Mouse (Mus musculus): ENCODE data around the gene 1810062G17Rik. TPM values are rescaled to one million over a fixed set of nuclear protein-coding genes. Genes with fewer than 3 reads are reported as not detected.

The 1810062G17Rik gene
- polyA plus RNA-seq, 1 experiment: 0.41 TPM

GRCm38 (mm10) chr3:36446918-36447317 is 28.8 kb upstream of the 1810062G17Rik start:
- Histone ChIP-seq H3K27me3 (ENCODE audit: control insufficient read depth, insufficient read depth, low read length) (no peaks in the 10 kb centered on the region), H3K27ac (ENCODE audit: insufficient read depth, low read depth, low read length) (no peak overlapping the region), H3K36me3 (ENCODE audit: control insufficient read depth, insufficient read depth, low read length) (peaks cover 5% of the 10 kb centered on the region; the same call in 1 of the 2 replicates), H3K4me1 (ENCODE audit: control insufficient read depth, insufficient read depth, insufficient read length, low read length) (peaks cover 9% of the 10 kb centered on the region; the same call in 1 of the 2 replicates), H3K4me3 (ENCODE audit: low read depth, low read length) (no peak overlapping the region)
- TF ChIP-seq CTCF (IDR thresholded peaks at IDR 0.05; ENCODE audit: extremely low read depth, insufficient read length, insufficient replicate concordance, low read depth, low read length) (no peak), POLR2A (IDR thresholded peaks at IDR 0.05; ENCODE audit: low read depth, low read length) (no peak)
- 11% methylated on average over 6 of the region's 6 CpGs for WGBS

- Histone ChIP-seq H3K4me1 (ENCODE audit: control insufficient read depth, insufficient read depth, insufficient read length, low read length) (peaks cover 9% of the 10 kb centered on the region; the same call in 1 of the 2 replicates), H3K27ac (ENCODE audit: insufficient read depth, low read depth, low read length) (no peak overlapping the region), H3K27me3 (ENCODE audit: control insufficient read depth, insufficient read depth, low read length) (no peaks in the 10 kb centered on the region), H3K36me3 (ENCODE audit: control insufficient read depth, insufficient read depth, low read length) (peaks cover 5% of the 10 kb centered on the region; the same call in 1 of the 2 replicates), H3K4me3 (ENCODE audit: low read depth, low read length) (no peak overlapping the region)
- TF ChIP-seq POLR2A (IDR thresholded peaks at IDR 0.05; ENCODE audit: low read depth, low read length) (no peak), CTCF (IDR thresholded peaks at IDR 0.05; ENCODE audit: extremely low read depth, insufficient read length, insufficient replicate concordance, low read depth, low read length) (no peak)
- 48% methylated on average over 20 of the region's 20 CpGs for WGBS
Measured at GRCm38 (mm10) chr3:36449292-36450165, 26.2 kb upstream of the 1810062G17Rik start.

DNA sequence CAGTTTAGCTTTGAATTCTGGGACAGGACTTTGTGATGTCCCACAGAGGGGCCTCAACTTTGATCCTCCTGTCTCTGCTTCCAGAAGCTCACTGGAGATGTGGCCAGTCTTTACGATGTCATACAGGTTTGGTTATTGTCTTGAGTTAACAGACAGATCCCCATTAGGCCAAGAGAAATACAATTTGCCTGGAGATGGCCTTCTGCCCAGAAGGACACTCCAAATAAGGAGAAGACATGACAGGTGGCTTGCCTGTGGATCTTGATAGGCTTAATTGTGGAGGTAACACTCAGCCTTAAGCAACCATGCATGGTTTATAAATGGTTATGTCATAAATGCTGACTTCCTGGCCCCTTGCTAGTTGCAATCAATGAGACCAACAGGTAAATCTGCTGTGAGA is 23.2 kb upstream of the 1810062G17Rik start:
- Histone ChIP-seq H3K27ac (ENCODE audit: insufficient read depth, low read depth, low read length) (no peak overlapping the region), H3K27me3 (ENCODE audit: control insufficient read depth, insufficient read depth, low read length) (no peaks in the 10 kb centered on the region), H3K4me1 (ENCODE audit: control insufficient read depth, insufficient read depth, insufficient read length, low read length) (peaks cover 5% of the 10 kb centered on the region; the same call in 1 of the 2 replicates), H3K4me3 (ENCODE audit: low read depth, low read length) (no peak overlapping the region), H3K36me3 (ENCODE audit: control insufficient read depth, insufficient read depth, low read length) (peaks cover 5% of the 10 kb centered on the region; the same call in 1 of the 2 replicates)
- TF ChIP-seq CTCF (IDR thresholded peaks at IDR 0.05; ENCODE audit: extremely low read depth, insufficient read length, insufficient replicate concordance, low read depth, low read length) (no peak), POLR2A (IDR thresholded peaks at IDR 0.05; ENCODE audit: low read depth, low read length) (no peak)
- 79% methylated on average over 1 of the region's 1 CpGs for WGBS

GRCm38 (mm10) chr3:36455124-36455523 is 20.6 kb upstream of the 1810062G17Rik start:
- Histone ChIP-seq H3K4me1 (ENCODE audit: control insufficient read depth, insufficient read depth, insufficient read length, low read length) (no peaks in the 10 kb centered on the region), H3K4me3 (ENCODE audit: low read depth, low read length) (no peak overlapping the region), H3K36me3 (ENCODE audit: control insufficient read depth, insufficient read depth, low read length) (0 out of 2 replicates have a peak, but pooled peaks cover 2% of the 10 kb centered on the region), H3K27me3 (ENCODE audit: control insufficient read depth, insufficient read depth, low read length) (no peaks in the 10 kb centered on the region), H3K27ac (ENCODE audit: insufficient read depth, low read depth, low read length) (no peak overlapping the region)
- TF ChIP-seq CTCF (IDR thresholded peaks at IDR 0.05; ENCODE audit: extremely low read depth, insufficient read length, insufficient replicate concordance, low read depth, low read length) (no peak), POLR2A (IDR thresholded peaks at IDR 0.05; ENCODE audit: low read depth, low read length) (no peak)
- WGBS: 91% methylated on average over 8 of the region's 8 CpGs

DNA sequence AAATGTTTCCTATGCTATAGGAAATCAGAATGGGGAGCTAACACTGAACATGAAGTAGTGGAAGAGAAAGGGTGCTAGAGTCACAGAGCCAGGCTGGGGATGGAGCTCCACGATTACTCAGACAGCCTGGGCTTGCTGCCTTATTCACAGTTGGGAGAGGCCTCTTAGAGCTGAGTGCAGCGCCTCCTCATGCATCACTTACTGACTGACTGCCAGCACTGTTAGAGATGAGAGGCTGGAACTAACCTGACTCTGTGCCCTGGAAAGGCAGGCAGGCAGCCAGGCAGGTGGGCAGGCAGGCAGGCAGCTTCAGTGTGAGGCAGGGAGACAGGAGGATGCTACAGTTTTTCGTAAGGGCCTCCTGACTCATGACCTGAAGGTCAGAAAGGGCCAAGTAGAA is 20.2 kb upstream of the 1810062G17Rik start:
- Histone ChIP-seq H3K4me1 (ENCODE audit: control insufficient read depth, insufficient read depth, insufficient read length, low read length) (no peaks in the 10 kb centered on the region), H3K27ac (ENCODE audit: insufficient read depth, low read depth, low read length) (no peak overlapping the region), H3K4me3 (ENCODE audit: low read depth, low read length) (no peak overlapping the region), H3K36me3 (ENCODE audit: control insufficient read depth, insufficient read depth, low read length) (0 out of 2 replicates have a peak, but pooled peaks cover 2% of the 10 kb centered on the region), H3K27me3 (ENCODE audit: control insufficient read depth, insufficient read depth, low read length) (no peaks in the 10 kb centered on the region)
- 71% methylated on average over 3 of the region's 3 CpGs for WGBS
- TF ChIP-seq CTCF (IDR thresholded peaks at IDR 0.05; ENCODE audit: extremely low read depth, insufficient read length, insufficient replicate concordance, low read depth, low read length): no peak

DNA sequence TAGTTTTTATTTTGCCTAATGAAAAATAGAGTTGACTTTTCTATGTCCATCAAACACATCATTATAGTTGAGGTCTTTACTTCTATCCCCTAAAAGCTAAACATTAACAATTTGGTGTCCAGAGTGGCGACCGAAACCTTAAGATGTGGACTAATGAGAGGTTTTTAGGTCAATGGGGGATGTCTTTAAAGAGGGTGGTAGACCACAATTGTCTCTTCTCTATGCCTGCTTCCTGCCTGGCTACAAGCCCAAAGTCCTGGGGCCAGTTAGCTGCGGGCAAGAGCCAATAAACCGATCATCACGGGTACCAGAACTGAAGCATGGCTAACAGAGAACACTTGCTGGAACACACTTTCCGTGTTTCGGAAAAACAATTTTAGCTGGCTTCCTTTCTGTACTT is 15.0 kb upstream of the 1810062G17Rik start:
- Histone ChIP-seq H3K27me3 (ENCODE audit: control insufficient read depth, insufficient read depth, low read length) (no peaks in the 10 kb centered on the region), H3K4me1 (ENCODE audit: control insufficient read depth, insufficient read depth, insufficient read length, low read length) (no peaks in the 10 kb centered on the region), H3K4me3 (ENCODE audit: low read depth, low read length) (no peak overlapping the region), H3K36me3 (ENCODE audit: control insufficient read depth, insufficient read depth, low read length) (0 out of 2 replicates have a peak, but pooled peaks cover 5% of the 10 kb centered on the region), H3K27ac (ENCODE audit: insufficient read depth, low read depth, low read length) (no peak overlapping the region)
- WGBS: 53% methylated on average over 7 of the region's 7 CpGs
- TF ChIP-seq CTCF (IDR thresholded peaks at IDR 0.05; ENCODE audit: extremely low read depth, insufficient read length, insufficient replicate concordance, low read depth, low read length) (no peak), POLR2A (IDR thresholded peaks at IDR 0.05; ENCODE audit: low read depth, low read length) (no peak)

DNA sequence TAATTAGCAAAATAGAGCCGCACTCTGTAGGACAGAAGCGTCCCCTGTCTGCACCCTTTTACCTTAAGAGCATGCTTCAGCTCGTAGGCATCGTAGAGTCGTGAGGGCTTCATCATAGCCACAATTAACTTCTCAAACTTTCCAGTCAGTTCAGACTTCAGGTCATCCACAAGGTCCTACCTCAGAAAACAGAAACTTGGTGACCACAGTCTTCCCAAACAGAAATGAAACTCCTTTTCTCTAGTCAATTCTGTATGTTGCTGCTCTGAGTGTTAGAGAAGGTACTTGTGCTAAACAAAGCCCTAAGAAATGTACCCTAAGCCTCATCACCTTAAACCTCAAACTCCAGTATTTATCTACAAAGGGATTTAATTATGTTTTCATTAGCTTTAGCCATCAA is 13.9 kb upstream of the 1810062G17Rik start:
- H3K36me3 ChIP-seq (ENCODE audit: control insufficient read depth, insufficient read depth, low read length): 0 out of 2 replicates have a peak, but pooled peaks cover 5% of the 10 kb centered on the region
- WGBS: 91% methylated on average over 5 of the region's 5 CpGs

More for the DNA sequence above, 13.9 kb upstream of the 1810062G17Rik start:
- no peak overlapping the region for H3K4me3 ChIP-seq (ENCODE audit: low read depth, low read length)
- no peak for TF ChIP-seq POLR2A (IDR thresholded peaks at IDR 0.05; ENCODE audit: low read depth, low read length)
- no peak for TF ChIP-seq CTCF (IDR thresholded peaks at IDR 0.05; ENCODE audit: extremely low read depth, insufficient read length, insufficient replicate concordance, low read depth, low read length)
- H3K27me3 ChIP-seq (ENCODE audit: control insufficient read depth, insufficient read depth, low read length): no peaks in the 10 kb centered on the region
- H3K27ac ChIP-seq (ENCODE audit: insufficient read depth, low read depth, low read length): no peak overlapping the region
- H3K4me1 ChIP-seq (ENCODE audit: control insufficient read depth, insufficient read depth, insufficient read length, low read length): no peaks in the 10 kb centered on the region

All from small intestine, adult 2 months (tissue).